Mouse (Mus musculus) G1E-ER4 (cell line): ENCODE results near the gene Dchs1. TPM values are rescaled to one million over a fixed set of nuclear protein-coding genes. Genes with fewer than 3 reads are reported as not detected.

Experiments used
- GATA1 ChIP-seq: IDR thresholded peaks from one replicate; pipeline ENCODE4 v1.8.0; 2012; ENCODE audit warnings: low read length, inconsistent platforms
- polyA plus RNA-seq: library from polyadenylated mRNA; stranded (reverse); fragments of >175 nt; gene quantifications from 2 replicates; pipeline ENCODE4 v1.2.3, GENCODE M21; 2012

Dchs1 gene
- polyA plus RNA-seq, 1 experiment = not detected

- TF ChIP-seq GATA1 = no peak
Measured at GRCm38 (mm10) chr7:105796972-105797371, 9.5 kb upstream of the Dchs1 start.

DNA sequence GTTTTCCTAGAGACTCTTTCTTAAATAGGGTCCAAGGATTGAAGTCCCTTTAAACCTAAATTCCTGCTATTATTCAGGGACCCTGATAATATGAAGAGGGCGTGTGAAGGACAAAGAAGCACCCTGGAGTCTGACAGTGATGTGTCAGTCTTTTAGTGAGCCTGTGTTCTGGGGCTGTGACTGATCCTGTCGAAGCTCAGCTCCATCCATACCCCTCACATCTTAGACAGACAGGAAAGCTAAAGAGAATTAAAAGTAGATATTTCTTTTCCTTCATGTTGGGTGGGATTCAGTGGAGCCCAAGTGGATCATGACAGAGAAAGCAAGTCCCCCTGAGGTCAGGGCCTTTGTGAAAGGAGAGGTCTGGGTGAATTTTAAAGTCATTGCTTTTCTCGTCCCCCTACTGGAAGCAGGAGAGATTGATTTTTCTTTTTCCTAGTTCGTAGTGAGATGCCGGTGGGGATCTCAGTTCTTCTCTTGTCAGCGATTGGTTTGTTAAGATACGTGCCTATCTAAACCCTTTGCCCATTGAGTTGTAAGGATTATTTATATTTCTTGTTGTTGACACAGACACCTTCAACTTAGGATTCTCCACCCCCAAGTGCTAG, 8.4 kb upstream of the Dchs1 start:
- TF ChIP-seq GATA1 = no peak

GRCm38 (mm10) chr7:105793701-105794100, 6.2 kb upstream of the Dchs1 start:
- no peak for TF ChIP-seq GATA1

DNA sequence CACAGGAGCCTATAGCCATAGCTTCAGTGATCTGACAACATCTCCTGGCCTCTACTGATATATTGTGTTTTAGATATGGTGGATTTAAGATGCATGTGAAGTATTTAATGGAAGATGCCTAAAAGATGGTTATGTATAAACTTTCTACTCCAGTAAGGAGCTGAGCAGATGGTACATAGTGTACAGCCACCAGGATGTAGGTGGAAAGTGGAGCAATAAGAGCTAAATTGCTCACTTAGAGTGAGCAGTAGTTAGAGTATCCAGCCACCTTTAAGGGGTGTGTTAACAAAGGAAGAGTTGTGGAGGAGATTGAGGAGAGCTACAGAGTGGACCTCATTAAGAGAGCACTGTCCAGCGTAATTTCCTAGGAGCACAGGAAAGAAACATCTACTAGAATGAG, 3.7 kb upstream of the Dchs1 start:
- no peak for TF ChIP-seq GATA1

DNA sequence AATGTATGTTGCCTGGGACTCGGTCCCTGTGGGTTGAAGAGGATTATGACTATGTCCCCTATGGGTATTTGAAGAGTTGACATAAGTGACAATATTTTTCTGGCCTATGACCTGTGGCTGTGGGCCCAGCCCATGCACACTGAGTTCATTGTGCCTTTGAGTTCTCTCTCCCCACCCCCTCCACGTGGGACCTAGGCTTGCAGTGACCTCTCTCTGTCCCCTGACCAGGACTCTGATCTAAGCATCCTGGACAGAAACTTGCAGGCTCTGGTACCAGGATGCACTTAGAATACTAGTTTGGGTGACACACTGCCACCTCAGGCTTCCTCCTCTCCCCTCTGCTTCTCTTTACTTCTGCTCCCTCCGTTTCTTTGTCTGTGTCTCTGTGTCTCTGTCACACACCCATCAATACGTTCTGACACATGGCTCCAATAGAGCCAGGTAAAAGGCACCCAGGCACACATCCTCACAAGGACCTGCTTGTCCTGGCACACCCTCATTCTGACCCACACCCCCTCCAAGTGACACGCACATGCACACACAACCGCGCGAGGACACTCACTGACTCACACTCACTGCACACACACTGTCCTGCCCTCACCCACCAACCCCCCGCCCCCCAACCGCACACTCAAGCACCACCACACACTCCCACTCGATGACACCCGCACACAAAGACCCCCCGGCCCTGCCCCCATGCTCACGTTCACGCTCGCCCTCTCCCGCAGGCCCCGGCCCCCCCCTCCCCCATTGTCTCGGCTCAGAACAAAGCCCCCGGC, 759 bp downstream of the Dchs1 start:
- no peak for TF ChIP-seq GATA1

DNA sequence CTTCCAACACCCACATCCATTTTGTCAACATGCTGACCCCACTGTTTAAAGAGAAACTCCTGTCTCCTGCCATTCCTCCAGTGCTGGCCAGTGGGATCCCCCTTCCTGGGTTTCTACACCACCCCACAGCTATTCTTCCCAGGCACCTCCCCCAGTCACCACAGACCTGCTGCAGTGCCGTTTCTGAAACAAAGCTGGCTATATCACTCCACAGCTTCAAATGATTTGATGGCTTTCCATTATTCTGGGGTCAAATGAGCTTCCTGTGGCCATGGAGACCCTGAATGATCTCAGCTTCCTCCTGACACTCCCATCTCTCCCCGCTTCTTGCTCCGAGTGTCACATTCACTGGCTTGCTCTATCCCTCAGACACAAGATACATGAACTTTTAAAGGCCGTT, 2.9 kb downstream of the Dchs1 start:
- TF ChIP-seq GATA1 = no peak

DNA sequence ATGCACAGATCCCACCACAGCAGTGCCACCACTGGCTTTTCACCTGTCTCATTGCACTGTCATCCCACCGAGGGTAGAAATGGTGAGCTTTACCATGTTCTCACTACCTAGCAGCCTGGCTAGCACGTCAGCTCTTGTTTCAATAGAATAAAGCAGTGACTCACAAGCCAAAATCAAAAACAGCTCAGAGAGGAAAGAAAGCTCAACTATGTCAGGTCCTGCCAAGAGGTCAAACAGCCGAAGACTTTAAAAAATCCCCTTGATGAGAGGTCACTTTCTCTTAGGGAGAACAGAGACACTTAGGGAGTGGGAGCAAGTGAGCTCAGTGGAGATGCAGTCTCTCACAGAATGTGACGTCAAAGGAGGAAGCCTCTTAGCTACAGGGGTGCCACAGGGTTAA, 3.6 kb downstream of the Dchs1 start:
- no peak for TF ChIP-seq GATA1

GRCm38 (mm10) chr7:105778553-105779265, 8.7 kb downstream of the Dchs1 start:
- no peak for TF ChIP-seq GATA1

GRCm38 (mm10) chr7:105777797-105778552, 9.5 kb downstream of the Dchs1 start:
- no peak for TF ChIP-seq GATA1

DNA sequence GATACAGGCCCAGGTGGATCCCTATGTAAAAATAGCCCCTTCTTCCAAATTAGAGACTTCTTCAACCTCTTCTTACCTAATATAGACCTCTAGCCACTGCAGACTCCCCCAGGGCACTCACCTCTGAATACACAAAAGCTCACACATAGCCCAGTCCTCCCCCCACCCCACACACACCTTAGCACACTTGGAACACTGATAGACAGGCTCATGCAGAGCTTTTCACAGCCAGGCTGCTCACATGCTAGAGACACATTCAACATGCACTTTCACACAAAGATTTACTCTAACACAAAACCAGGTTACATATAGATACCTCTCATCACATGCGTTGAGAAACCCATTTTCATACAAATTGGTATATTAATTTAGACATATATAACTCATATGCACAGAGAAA, 10.1 kb downstream of the Dchs1 start:
- TF ChIP-seq GATA1 = no peak

- TF ChIP-seq GATA1 = no peak
Measured at GRCm38 (mm10) chr7:105776026-105776425, 11.4 kb downstream of the Dchs1 start.

DNA sequence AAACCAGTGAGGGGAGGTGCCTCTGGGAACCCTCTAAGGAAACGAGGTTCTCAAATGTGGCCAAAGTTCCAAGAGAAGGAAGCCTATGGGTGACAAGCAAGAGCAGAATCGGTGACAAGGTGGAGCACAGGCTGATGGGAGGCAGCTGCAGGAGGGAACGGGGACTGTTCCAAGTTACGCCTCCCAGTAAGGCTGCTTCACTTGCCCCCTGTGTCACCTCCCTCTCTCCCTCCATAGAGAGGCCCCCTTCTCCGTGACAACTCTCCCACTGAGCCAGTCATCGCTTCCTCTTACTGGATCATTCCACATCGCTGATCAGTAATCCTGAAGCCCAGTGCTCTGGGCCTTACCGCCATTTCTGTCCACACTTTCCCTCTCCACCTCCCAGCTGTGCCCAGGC, 12.8 kb downstream of the Dchs1 start:
- no peak for TF ChIP-seq GATA1

DNA sequence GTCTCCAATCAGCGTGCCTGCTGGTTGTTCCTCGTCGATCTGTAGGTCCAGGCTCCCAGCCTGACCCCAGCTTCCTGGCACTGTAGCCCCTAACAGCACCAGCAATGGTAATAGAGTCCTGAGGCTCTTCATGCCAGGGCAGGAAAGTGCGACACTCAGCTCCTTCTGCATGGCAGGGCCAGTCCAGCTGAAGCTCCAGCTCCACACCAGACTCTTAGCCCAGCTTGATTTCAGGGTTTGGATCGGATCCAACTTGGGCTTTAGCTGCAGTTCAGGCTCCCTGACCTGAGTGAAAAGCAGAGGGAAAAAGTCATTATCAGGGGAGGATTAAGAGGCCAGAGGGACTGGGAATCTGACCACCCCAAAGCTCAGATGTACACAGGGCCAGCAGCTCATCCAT, 14.4 kb downstream of the Dchs1 start:
- TF ChIP-seq GATA1 = no peak

DNA sequence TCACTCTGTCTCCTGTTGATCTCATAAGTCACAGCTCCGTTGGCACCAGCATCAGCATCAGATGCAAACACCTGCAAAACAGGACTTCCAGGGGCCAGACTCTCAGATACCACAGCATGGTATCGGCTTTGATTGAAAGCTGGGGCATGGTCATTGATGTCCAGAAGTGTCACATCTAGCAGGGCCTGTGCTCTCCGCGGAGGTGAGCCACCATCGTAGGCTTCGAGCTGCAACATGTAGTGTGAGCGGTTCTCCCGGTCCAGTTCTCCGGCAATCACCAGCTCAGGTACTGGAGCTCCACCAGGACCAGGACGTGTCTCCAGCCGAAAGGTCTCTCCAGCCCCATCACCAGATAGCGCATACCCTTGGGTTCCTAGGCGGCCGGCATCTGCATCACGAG, 15.1 kb downstream of the Dchs1 start:
- no peak for TF ChIP-seq GATA1

- TF ChIP-seq GATA1 = no peak
Measured at GRCm38 (mm10) chr7:105769959-105770358, 17.5 kb downstream of the Dchs1 start.

DNA sequence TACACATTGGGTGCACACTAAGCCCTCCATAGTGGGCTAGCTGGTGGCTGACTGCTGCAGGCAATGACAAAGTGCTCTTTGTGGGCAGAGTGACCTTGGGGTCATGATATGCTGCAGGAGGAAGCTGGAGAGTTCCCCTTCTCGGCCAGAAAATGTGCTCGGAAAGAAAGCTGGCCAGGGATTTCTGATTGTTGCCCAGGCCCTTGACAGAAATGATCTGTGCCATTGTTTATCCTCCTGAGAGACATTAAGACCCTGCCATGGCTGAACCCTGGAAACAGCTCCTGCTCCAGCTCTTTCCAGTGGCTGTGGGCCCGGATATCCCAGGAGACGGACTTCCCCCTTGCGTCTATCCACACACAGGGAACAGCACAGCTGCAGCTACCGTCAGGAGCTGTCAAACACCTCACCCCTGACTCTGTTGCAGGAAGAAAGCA, 19.7 kb downstream of the Dchs1 start:
- no peak for TF ChIP-seq GATA1
